Mouse (Mus musculus) megakaryocyte progenitor cell, adult 5-6 weeks (primary cell): ENCODE measurements around the gene Zfp110. TPM values are rescaled to one million over a fixed set of nuclear protein-coding genes. Genes with fewer than 3 reads are reported as not detected.
"Not testable (repeated sequence)": the region's sequence is repeated elsewhere in the genome, so short reads cannot be mapped to it uniquely, and the experiment has no call there.

Source experiments
- ATAC-seq: replicated peaks from 2 replicates; pipeline ENCODE4 v1.8.0; 2016; ENCODE audit warnings: mild to moderate bottlenecking, moderate TSS enrichment, inconsistent platforms; ENCODE audit not compliant: poor library complexity
- total RNA-seq, 2 experiments: library from RNA; stranded (forward) in 1 of 2; stranded (reverse) in 1 of 2; fragments of 157-497, 149-512 nt in 1 of 2; fragments of 200-1000 nt in 1 of 2; gene quantifications; 2 replicates each; pipeline versions ENCODE4 v1.2.3 to v1.2.4; 2015 to 2017

Zfp110 gene
- 26.4 and 30.9 TPM in 2 replicates for total RNA-seq (2015)
- total RNA-seq (2017): 31.2 and 36.8 TPM in 2 replicates

DNA sequence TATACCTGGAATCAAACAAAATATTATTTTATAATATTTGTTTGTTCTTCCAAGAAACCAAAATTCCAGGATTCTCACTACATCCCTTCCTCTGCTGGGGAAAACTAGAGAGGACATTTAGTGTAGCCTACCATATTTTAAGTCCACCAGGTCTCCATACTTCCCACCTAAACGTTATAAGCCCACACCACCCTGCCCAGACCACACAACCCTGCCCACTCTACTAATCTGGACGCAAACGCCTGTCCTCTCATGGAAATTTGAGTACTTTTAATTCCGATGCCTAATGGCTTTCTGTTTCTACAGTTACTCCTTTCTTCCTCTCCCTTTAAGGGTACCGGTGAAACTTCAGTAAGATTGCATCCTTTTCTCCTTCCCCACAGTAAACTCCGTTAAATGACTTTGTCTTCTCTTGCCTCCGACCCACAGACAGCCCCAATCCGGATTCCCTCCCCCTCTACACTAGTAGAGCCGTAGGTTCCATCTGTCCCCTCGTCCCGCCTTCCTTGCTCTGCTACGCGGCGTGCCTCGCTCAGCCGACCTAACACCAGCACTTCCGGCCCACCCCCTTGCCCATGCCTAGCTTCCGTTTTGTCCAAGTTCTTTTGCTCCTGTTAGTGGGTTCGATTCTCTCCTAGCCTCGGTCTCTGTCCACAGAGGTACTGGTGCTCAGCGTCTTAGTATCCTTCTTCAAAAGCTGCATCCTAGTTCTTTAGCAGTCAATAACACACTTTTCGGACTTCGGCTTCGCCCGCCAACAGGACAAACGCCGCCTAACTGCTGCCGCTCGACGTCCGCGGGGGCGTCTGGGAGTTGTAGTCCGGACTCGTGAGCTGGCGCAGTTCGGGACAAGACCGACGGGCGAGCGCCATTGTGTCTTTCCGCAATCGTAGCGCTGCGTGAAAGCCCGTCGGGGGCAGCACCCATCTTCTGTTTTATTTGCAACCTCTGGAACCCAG, at the start of gene Zfp110:
Gene Zfp110 (plus strand): TSS at position 600 of the 959 bp plus-strand sequence.
- peak; percentile 94 for ATAC-seq

DNA sequence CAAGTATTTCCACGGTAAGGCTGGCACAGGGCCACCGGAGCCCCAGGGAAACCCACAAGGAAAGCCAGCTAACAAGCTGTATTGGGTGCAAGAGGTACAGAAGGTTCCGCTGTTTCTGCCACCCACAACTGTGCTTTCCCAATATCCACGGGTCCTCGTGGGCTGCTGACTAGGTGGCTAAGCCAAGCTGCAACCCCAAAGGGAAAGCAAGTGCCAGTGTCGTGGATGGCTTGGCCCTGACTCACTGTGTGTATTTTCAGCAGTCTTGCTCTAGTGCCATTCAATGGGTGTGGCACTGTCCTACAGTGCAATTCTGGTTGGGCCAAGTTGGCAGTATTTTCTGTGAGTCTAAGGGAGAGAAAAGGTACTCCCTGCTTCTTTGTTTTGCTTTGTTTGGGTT, 47.2 kb upstream of the Zfp110 start:
- ATAC-seq: no peak

DNA sequence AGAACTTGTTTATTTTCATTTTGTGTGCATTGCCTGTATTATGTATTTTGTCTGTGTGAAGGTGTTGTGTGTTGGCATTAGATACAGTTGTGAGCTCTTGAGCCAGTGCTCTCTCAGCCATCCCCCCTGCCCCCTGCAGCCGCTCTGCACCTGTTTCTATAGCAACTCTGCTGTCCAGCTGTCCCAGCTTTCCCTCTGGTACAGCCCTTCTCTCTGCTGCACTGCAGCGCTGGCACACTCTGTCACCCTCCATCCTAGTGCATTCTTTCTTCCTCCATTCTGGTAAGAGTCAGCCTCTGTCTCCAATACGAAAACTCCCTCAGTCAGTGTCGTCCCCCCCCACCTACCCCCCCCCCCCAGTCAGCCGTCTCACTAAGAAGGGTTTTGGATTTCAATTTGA, 46.5 kb upstream of the Zfp110 start:
- ATAC-seq: no peak

DNA sequence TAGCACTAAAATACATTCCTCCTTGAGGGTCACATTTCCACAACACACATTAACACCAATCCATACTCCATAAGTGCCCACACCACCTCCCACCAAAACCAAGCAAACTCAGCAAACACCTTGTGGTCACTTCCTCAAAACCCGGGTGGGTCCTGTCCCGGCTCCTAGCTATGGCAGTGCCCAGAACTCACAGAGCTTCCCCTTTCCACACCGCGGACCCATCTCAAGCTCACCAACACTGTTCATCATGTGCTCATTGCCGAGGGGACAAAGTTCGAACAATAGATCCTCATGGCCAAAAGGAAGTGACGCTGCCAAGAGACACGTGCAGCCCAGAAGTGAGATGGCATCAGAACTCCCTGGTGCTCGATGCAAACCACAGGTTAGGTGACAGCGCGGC, 41.9 kb upstream of the Zfp110 start:
- peak; percentile 90 for ATAC-seq

DNA sequence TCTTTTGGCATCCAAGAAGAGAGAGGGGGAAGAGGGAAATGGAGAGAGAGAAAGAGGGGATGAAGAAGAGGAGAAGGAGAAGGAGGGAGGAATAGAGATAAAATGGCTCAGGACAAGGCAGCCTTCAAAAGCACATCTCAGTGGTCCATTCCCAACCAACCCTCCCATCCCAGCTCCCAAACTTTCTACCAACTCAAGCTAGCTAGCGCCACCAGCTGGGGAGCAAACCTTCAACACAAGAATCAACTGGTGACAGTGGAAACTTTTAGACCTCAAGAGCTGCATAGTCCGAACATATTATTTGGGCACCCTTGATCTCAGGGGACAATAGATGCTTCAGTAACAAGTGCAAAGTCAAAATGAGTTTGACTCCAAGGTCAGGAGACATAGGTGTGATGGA, 36.6 kb upstream of the Zfp110 start:
- no peak for ATAC-seq

DNA sequence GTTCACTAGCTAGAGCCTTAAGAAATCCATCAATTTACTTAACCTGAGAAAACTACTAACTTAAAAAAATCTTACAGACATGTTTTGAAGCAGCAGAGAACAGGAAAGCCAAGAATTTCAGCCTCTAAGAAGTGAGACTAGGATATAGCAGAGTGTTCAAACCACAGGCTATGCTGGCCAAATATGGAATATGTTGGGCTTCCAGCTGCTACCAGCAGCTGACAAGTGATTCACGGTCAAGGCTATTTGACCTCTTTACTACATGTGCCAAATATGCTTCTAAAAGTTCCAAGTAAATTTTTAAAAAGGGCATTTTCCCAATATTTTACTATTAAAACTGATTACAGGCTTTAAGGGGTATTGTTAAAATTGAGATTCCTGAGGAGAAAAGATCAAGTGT, 35.0 kb upstream of the Zfp110 start:
- ATAC-seq: no peak

GRCm38 (mm10) chr7:12802866-12803726, 31.5 kb upstream of the Zfp110 start, which contains the start of gene Zscan18:
Gene Zscan18 (minus strand): TSS chr7:12803635.
- peak; percentile 96 for ATAC-seq

DNA sequence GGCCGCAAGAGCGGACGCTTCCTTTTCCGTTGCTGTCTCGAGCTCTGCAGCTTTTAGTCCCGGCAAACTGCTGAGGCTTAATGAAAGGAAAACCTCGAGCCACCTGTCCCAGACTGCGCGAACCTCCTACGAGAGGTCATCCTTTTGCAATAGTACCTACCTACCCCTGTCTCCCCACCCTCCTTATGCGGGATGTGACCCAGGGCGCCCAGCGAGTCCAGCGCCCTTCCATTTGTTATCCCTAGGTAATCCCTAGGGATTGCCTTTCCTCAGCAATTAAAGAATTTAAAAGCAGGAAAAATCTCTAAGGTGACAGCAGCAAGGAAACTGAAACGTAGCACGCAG, 30.9 kb upstream of the Zfp110 start:
- ATAC-seq: no peak

DNA sequence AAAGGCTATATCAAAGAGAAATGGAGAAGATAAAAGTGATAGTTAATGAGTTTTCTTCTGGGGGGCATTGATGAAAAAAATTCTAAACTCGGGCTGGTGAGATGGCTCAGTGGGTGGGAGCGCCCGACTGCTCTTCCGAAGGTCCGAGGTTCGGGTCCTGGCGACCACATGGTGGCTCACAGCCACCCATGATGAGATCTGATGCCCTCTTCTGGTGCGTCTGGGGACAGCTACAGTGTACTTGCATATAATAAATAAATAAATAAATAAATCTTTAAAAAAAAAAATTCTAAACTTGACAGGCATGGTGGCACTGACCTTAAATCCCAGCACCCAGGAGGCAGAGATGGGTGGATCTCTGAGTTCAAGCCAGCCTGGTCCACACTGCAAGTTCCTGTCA, 19.0 kb upstream of the Zfp110 start:
- no peak for ATAC-seq

- peak; percentile 99 for ATAC-seq
Measured at GRCm38 (mm10) chr7:12818521-12819295, 15.9 kb upstream of the Zfp110 start, which contains the start of gene Zfp329. Gene Zfp329 (minus strand): TSS chr7:12818858.

GRCm38 (mm10) chr7:12835193-12835671, 671 bp downstream of the Zfp110 start:
- ATAC-seq: peak; percentile 40

GRCm38 (mm10) chr7:12835779-12836178, 1.2 kb downstream of the Zfp110 start:
- no peak for ATAC-seq

DNA sequence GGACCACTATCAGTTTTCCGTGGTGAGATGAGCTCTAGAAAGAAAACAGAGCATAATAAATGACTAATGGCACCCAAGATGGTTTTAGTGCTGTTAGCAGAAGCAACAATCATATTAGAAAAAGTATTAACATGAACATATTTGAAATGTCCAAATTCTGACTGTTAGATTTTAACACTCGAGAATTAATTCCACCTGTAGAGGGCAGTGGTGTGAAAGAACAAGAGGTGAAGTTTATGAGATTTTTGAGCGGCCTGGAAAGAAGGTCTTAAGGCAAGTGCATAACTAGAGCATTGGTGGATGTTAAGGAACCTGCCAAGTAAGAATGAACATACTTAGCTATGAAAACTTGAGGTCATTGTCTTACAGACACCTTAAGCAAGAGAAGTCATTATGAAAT, 39.7 kb downstream of the Zfp110 start:
- peak; percentile 87 for ATAC-seq

- no peak for ATAC-seq
Measured at GRCm38 (mm10) chr7:12880036-12880435, 45.5 kb downstream of the Zfp110 start.

GRCm38 (mm10) chr7:12880497-12880896, 45.9 kb downstream of the Zfp110 start:
- not testable (repeated sequence) for ATAC-seq

- peak; percentile 99 for ATAC-seq
Measured at GRCm38 (mm10) chr7:12880911-12881660, 46.5 kb downstream of the Zfp110 start, which contains the start of gene Zfp128. Gene Zfp128 (plus strand): TSS chr7:12881177.

DNA sequence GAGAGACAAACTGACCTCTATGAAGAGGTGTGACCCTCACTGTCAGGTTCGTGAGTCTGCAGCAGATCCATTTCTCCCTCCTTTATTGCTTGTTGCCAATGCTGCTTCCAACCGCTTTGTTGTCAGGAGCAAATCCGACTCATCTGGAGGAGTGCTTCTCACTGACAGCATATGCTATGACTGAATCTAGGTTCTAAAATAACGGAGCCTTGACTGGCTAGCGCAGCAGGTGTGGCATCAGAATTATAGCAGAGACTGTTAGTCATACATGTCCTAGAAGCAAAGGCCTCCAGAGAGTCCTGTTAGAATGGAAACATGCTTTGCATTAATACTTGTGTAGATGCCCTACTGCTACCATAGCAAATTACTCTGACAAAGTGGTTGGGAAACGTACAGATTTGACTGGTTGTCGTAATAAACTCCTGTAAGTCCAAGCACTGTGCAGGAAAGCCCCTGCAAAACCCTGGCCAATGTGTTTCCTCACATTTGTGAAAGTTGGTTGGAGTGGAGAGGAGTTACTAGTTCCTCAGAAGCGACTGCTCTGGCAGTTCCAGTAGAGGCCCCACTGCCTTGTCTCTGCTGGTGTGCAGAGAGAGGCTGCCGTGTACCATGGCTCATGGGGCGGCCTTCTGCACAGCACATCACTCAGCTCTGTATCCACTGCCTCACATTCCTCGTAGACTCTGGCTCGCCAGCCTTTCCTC, 52.2 kb downstream of the Zfp110 start:
- ATAC-seq: peak; percentile 54

DNA sequence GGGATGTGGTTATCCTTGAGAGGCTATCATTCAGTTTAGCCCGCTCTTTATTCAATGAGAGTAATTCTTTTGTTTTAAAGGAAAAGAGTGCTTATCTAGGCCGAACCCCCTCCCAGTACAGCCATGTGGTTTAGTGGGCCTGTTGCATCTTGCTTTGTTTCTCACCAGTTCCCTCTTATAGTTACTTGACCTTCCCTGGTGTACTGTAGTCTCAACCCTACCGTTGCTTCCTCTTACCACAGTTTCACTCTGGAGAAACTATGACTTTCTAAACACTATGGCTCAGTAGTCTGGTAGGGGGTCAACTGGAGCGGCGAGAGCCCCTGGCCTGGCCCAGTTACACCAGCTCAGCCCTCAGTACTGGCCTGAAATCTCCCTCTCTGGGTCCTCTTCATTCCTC, 53.0 kb downstream of the Zfp110 start:
- peak; percentile 85 for ATAC-seq

DNA sequence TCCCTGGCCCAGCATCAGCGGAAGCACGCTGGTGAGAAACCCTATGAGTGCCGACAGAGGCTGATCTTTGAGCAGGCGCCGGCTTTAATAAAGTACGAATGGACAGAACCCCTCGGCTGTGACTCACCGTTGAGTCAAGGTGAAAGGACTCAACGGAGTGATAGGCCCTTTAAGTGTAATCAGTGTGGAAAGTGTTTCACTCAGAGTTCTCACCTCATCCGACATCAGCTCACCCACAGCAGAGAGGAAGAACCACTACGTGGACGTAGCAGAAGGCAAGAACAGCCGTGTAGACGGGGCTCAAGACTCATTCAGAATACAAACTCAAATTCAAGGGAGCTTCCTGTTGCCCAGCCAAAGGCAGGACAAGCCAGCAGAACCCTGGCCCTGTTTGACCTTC, 56.4 kb downstream of the Zfp110 start:
- no peak for ATAC-seq
